Mouse (Mus musculus) liver, adult 10 weeks (tissue): ENCODE data around the gene Pcbd2. TPM values are rescaled to one million over a fixed set of nuclear protein-coding genes. Genes with fewer than 3 reads are reported as not detected.

Source experiments
- polyA plus RNA-seq: library from polyadenylated mRNA; stranded (reverse); fragments of 350-450 nt; fragmentation: Illumina TruSeq; extraction: RNeasy Lipid Tissue Mini Kit (QIAGEN cat#74804); gene quantifications from one replicate; pipeline ENCODE4 v1.2.3, GENCODE M21; 2014; ENCODE audit warnings: low read depth, low replicate concordance

Gene Pcbd2
- polyA plus RNA-seq = 25.3 TPM

DNA sequence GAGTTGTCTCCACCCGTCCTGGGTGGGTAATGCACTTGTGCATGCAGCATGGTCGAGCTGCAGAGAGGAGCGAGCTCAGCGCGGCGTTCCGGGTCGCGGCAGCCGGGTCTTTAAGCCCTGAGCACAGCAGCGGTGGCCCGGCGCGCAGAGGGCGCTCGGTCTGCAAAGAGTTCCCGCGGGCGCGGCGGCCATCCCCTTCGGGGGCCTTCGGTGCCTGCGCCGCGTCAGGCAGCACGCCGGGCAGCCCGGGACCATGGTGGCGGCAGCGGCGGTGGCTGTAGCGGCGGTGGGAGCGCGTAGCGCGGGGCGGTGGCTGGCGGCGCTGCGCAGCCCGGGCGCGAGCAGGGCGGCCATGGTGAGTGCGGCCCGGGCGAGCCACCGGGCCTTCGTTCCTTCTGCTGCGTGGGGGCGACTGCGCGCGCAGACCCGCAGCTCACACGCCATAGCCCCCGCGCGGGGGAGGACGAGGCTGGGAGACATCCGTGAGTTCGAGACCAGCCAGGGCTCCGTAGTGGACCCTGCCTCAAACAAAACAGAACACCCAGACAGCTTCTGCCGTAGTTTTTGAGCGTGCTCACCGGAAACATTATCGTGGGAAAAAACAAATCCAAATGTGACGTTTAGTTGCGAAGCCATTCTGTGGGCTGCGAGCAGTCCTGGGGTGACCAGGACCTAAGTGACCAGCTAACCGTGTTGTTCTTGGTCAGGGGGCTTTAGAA, at the start of gene Pcbd2:
Gene Pcbd2, plus strand, starts transcription at position 249 of the 719 bp plus-strand sequence.

DNA sequence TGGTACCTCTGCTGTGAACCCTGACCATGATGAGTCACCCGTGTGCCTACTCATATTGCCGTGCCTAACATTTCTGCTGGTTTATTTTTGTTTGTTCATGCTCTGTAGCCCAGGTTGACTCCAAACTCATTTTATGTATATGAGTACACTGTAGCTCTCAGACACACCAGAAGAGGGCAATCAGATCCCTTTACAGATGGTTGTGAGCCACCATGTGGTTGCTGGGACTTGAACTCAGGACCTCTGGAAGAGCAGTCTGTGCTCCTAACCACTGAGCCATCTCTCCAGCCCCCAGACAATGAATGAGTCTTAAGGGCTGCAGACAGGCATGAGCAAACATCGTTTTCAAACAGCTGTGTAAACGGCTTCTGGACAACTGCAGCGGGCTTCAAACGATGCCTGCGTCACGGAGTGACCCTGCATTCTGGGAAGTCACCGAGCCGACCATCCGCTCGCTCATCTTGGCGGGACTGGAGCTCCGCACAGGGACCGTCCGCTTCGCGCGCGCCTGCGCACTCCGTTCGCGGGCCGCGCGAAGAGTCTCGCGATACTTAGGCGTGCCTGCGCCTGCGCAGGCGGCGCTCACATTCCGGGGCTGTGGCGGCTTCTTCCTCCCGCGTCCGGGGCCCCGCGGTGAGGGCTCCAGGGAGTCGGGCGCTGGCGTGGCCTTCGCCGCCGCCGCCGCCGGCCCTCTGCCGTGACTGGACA, 34.5 kb upstream of the Pcbd2 start, which contains the start of gene B230219D22Rik:
Gene B230219D22Rik, plus strand, starts transcription at position 590 of the 708 bp plus-strand sequence.

GRCm38 (mm10) chr13:55714501-55715166, 12.5 kb upstream of the Pcbd2 start, which contains the start of gene Txndc15:
Gene Txndc15, plus strand, starts transcription at chr13:55714650.

GRCm38 (mm10) chr13:55784268-55784667, 57.1 kb downstream of the Pcbd2 start, which contains the start of gene Catsper3:
Gene Catsper3, plus strand, starts transcription at chr13:55784568.

Other genes starting within 250 kb of the Pcbd2 start
- 0.26 TPM for gene Dbn1, start 239.3 kb upstream of the Pcbd2 start, polyA plus RNA-seq
- gene Pdlim7, start 213.7 kb upstream of the Pcbd2 start, polyA plus RNA-seq = 0.24 TPM
- gene Dok3, start 198.1 kb upstream of the Pcbd2 start, polyA plus RNA-seq = not detected
- gene Ddx41, start 190.7 kb upstream of the Pcbd2 start, polyA plus RNA-seq = 2.3 TPM
- 5.9 TPM for gene Fam193b, start 156.2 kb upstream of the Pcbd2 start, polyA plus RNA-seq
- 29.5 TPM for gene Tmed9, start 153.6 kb upstream of the Pcbd2 start, polyA plus RNA-seq
- gene B4galt7, start 127.5 kb upstream of the Pcbd2 start, polyA plus RNA-seq = 1.5 TPM
- gene Caml, start 104.4 kb upstream of the Pcbd2 start, polyA plus RNA-seq = 28.3 TPM
- 27.6 TPM for gene Ddx46, start 92.3 kb upstream of the Pcbd2 start, polyA plus RNA-seq
- 40.7 TPM for gene B230219D22Rik, start 34.2 kb upstream of the Pcbd2 start, polyA plus RNA-seq
- 137 TPM for gene Txndc15, start 12.7 kb upstream of the Pcbd2 start, polyA plus RNA-seq
- not detected for gene Catsper3, start 57.2 kb downstream of the Pcbd2 start, polyA plus RNA-seq
- not detected for gene Pitx1, start 108.8 kb downstream of the Pcbd2 start, polyA plus RNA-seq